Mouse (Mus musculus): ENCODE measurements around the gene Stx18. TPM values are rescaled to one million over a fixed set of nuclear protein-coding genes. Genes with fewer than 3 reads are reported as not detected.
A peak's percentile ranks its signal among the peaks of the same experiment; 100 is the strongest.

Gene Stx18
- polyA plus RNA-seq, 1 experiment from 2014 or later, result 54.5 TPM

- Histone ChIP-seq H3K36me3 (ENCODE audit: insufficient read depth, low read length) (peaks cover 36% of the 10 kb centered on the region), H3K4me1 (ENCODE audit: insufficient read depth, low read length) (no peaks in the 10 kb centered on the region), H3K27me3 (ENCODE audit: insufficient read depth, low read length) (no peaks in the 10 kb centered on the region), H3K9ac (replicated peaks; ENCODE audit: low read length) (no peak overlapping the region), H3K27ac (ENCODE audit: low read length) (no peak overlapping the region), H3K9me3 (ENCODE audit: low read length) (peaks cover 4% of the 10 kb centered on the region; the same call in 1 of the 2 replicates), H3K4me3 (ENCODE audit: low read length) (no peak overlapping the region), H3K4me2 (replicated peaks; ENCODE audit: low read depth, low read length) (no peak overlapping the region)
- ATAC-seq (ENCODE audit: low FRiP score, low TSS enrichment), result no peak
- WGBS, result 69% methylated on average over 3 of the region's 3 CpGs
These were observed 112.7 kb downstream of the Stx18 start for GRCm38 (mm10) chr5:38151264-38151663.

- H3K27ac ChIP-seq (ENCODE audit: low read length), result no peak overlapping the region
- no peaks in the 10 kb centered on the region for H3K27me3 ChIP-seq (ENCODE audit: insufficient read depth, low read length)
- no peak overlapping the region for H3K4me3 ChIP-seq (ENCODE audit: low read length)
- 86% methylated on average over 10 of the region's 10 CpGs for WGBS
- H3K9me3 ChIP-seq (ENCODE audit: low read length), result peaks cover 4% of the 10 kb centered on the region; the same call in 1 of the 2 replicates
- ATAC-seq (ENCODE audit: low FRiP score, low TSS enrichment), result no peak
- no peak overlapping the region for H3K9ac ChIP-seq (replicated peaks; ENCODE audit: low read length)
- peaks cover 31% of the 10 kb centered on the region for H3K36me3 ChIP-seq (ENCODE audit: insufficient read depth, low read length)
- no peak overlapping the region for H3K4me2 ChIP-seq (replicated peaks; ENCODE audit: low read depth, low read length)
- H3K4me1 ChIP-seq (ENCODE audit: insufficient read depth, low read length), result no peaks in the 10 kb centered on the region
These were observed 113.9 kb downstream of the Stx18 start for GRCm38 (mm10) chr5:38152201-38153108.

- 90% methylated on average over 5 of the region's 5 CpGs for WGBS
- Histone ChIP-seq H3K36me3 (ENCODE audit: insufficient read depth, low read length) (peaks cover 28% of the 10 kb centered on the region), H3K27me3 (ENCODE audit: insufficient read depth, low read length) (no peaks in the 10 kb centered on the region; the same call in 1 of the 2 replicates), H3K4me2 (replicated peaks; ENCODE audit: low read depth, low read length) (no peak overlapping the region), H3K4me3 (ENCODE audit: low read length) (no peak overlapping the region), H3K9me3 (ENCODE audit: low read length) (peaks cover 4% of the 10 kb centered on the region; the same call in 1 of the 2 replicates), H3K4me1 (ENCODE audit: insufficient read depth, low read length) (no peaks in the 10 kb centered on the region), H3K27ac (ENCODE audit: low read length) (no peak overlapping the region), H3K9ac (replicated peaks; ENCODE audit: low read length) (no peak overlapping the region)
- ATAC-seq (ENCODE audit: low FRiP score, low TSS enrichment), result no peak
These were observed 115.1 kb downstream of the Stx18 start for GRCm38 (mm10) chr5:38153636-38154035.

- peaks cover 19% of the 10 kb centered on the region for H3K27me3 ChIP-seq (ENCODE audit: insufficient read depth, low read length)
- H3K9me3 ChIP-seq (ENCODE audit: low read length), result no peaks in the 10 kb centered on the region
- H3K9ac ChIP-seq (replicated peaks; ENCODE audit: low read length), result no peak overlapping the region
- H3K36me3 ChIP-seq (ENCODE audit: insufficient read depth, low read length), result peaks cover 15% of the 10 kb centered on the region
- peaks cover 6% of the 10 kb centered on the region for H3K4me1 ChIP-seq (ENCODE audit: insufficient read depth, low read length)
- H3K4me3 ChIP-seq (ENCODE audit: low read length), result no peak overlapping the region
- WGBS, result 70% methylated on average over 9 of the region's 9 CpGs
- H3K4me2 ChIP-seq (replicated peaks; ENCODE audit: low read depth, low read length), result peak overlapping the region; percentile 93
- no peak for ATAC-seq (ENCODE audit: low FRiP score, low TSS enrichment)
- H3K27ac ChIP-seq (ENCODE audit: low read length), result no peak overlapping the region
These were observed 119.0 kb downstream of the Stx18 start for GRCm38 (mm10) chr5:38157481-38158020.

- Histone ChIP-seq H3K27ac (ENCODE audit: low read length) (no peak overlapping the region), H3K4me1 (ENCODE audit: insufficient read depth, low read length) (peaks cover 6% of the 10 kb centered on the region), H3K9me3 (ENCODE audit: low read length) (no peaks in the 10 kb centered on the region), H3K36me3 (ENCODE audit: insufficient read depth, low read length) (peaks cover 15% of the 10 kb centered on the region), H3K4me3 (ENCODE audit: low read length) (peak overlapping the region; percentile 74), H3K9ac (replicated peaks; ENCODE audit: low read length) (peak overlapping the region; percentile 77), H3K4me2 (replicated peaks; ENCODE audit: low read depth, low read length) (peak overlapping the region; percentile 93), H3K27me3 (ENCODE audit: insufficient read depth, low read length) (peaks cover 19% of the 10 kb centered on the region)
- 2% methylated on average over 17 of the region's 17 CpGs for WGBS
- ATAC-seq (ENCODE audit: low FRiP score, low TSS enrichment), result 0 out of 2 replicates have a peak, but pooled peaks have one; percentile 20
These were observed 120.0 kb downstream of the Stx18 start for GRCm38 (mm10) chr5:38158501-38158946.

GRCm38 (mm10) chr5:38158947-38159633 lies 120.5 kb downstream of the Stx18 start:
- Histone ChIP-seq H3K9me3 (ENCODE audit: low read length) (no peaks in the 10 kb centered on the region), H3K27me3 (ENCODE audit: insufficient read depth, low read length) (peaks cover 19% of the 10 kb centered on the region), H3K4me3 (ENCODE audit: low read length) (peak overlapping the region; percentile 74), H3K9ac (replicated peaks; ENCODE audit: low read length) (peak overlapping the region; percentile 77), H3K27ac (ENCODE audit: low read length) (no peak overlapping the region), H3K4me2 (replicated peaks; ENCODE audit: low read depth, low read length) (peak overlapping the region; percentile 93), H3K4me1 (ENCODE audit: insufficient read depth, low read length) (peaks cover 6% of the 10 kb centered on the region), H3K36me3 (ENCODE audit: insufficient read depth, low read length) (peaks cover 13% of the 10 kb centered on the region)
- ATAC-seq (ENCODE audit: low FRiP score, low TSS enrichment), result peak; percentile 62
- under 1% methylated on average over 77 of the region's 79 CpGs for WGBS

GRCm38 (mm10) chr5:38159634-38160413 lies 121.3 kb downstream of the Stx18 start, which contains the start of gene Nsg1:
TSS of gene Nsg1 (minus strand) at chr5:38159907.
- Histone ChIP-seq H3K27ac (ENCODE audit: low read length) (no peak within 1 kb of the TSS), H3K9ac (replicated peaks; ENCODE audit: low read length) (peak within 1 kb of the TSS; percentile 77), H3K27me3 (ENCODE audit: insufficient read depth, low read length) (peaks cover 19% of the 10 kb centered on the region), H3K4me2 (replicated peaks; ENCODE audit: low read depth, low read length) (peak within 1 kb of the TSS; percentile 93), H3K9me3 (ENCODE audit: low read length) (no peaks in the 10 kb centered on the region), H3K36me3 (ENCODE audit: insufficient read depth, low read length) (peaks cover 6% of the 10 kb centered on the region), H3K4me1 (ENCODE audit: insufficient read depth, low read length) (peaks cover 6% of the 10 kb centered on the region), H3K4me3 (ENCODE audit: low read length) (peak within 1 kb of the TSS; percentile 74)
- ATAC-seq (ENCODE audit: low FRiP score, low TSS enrichment), result peak; percentile 18; the same call in 1 of the 2 replicates
- 9% methylated on average over 35 of the region's 35 CpGs for WGBS

- no peak for ATAC-seq (ENCODE audit: low FRiP score, low TSS enrichment)
- H3K36me3 ChIP-seq (ENCODE audit: insufficient read depth, low read length), result no peaks in the 10 kb centered on the region
- H3K27me3 ChIP-seq (ENCODE audit: insufficient read depth, low read length), result no peaks in the 10 kb centered on the region
- H3K4me2 ChIP-seq (replicated peaks; ENCODE audit: low read depth, low read length), result no peak overlapping the region
- WGBS, result 68% methylated on average over 11 of the region's 11 CpGs
- no peak overlapping the region for H3K9ac ChIP-seq (replicated peaks; ENCODE audit: low read length)
- H3K4me3 ChIP-seq (ENCODE audit: low read length), result no peak overlapping the region
- H3K9me3 ChIP-seq (ENCODE audit: low read length), result 0 out of 2 replicates have a peak, but pooled peaks cover 3% of the 10 kb centered on the region
- no peaks in the 10 kb centered on the region for H3K4me1 ChIP-seq (ENCODE audit: insufficient read depth, low read length)
- H3K27ac ChIP-seq (ENCODE audit: low read length), result no peak overlapping the region
These were observed 130.0 kb downstream of the Stx18 start for GRCm38 (mm10) chr5:38168497-38168896.

- Histone ChIP-seq H3K9ac (replicated peaks; ENCODE audit: low read length) (no peak overlapping the region), H3K27me3 (ENCODE audit: insufficient read depth, low read length) (no peaks in the 10 kb centered on the region), H3K4me1 (ENCODE audit: insufficient read depth, low read length) (no peaks in the 10 kb centered on the region), H3K36me3 (ENCODE audit: insufficient read depth, low read length) (no peaks in the 10 kb centered on the region), H3K4me3 (ENCODE audit: low read length) (no peak overlapping the region), H3K4me2 (replicated peaks; ENCODE audit: low read depth, low read length) (no peak overlapping the region), H3K27ac (ENCODE audit: low read length) (no peak overlapping the region), H3K9me3 (ENCODE audit: low read length) (0 out of 2 replicates have a peak, but pooled peaks cover 3% of the 10 kb centered on the region)
- 49% methylated on average over 5 of the region's 5 CpGs for WGBS
- ATAC-seq (ENCODE audit: low FRiP score, low TSS enrichment), result no peak
These were observed 135.2 kb downstream of the Stx18 start for GRCm38 (mm10) chr5:38173766-38174165.
